Mouse (Mus musculus): ENCODE results near the gene Hsp90aa1. TPM values are rescaled to one million over a fixed set of nuclear protein-coding genes. Genes with fewer than 3 reads are reported as not detected.

Gene Hsp90aa1
- total RNA-seq, 2 experiments from 2014 or later, result 938 to 989 TPM

DNA sequence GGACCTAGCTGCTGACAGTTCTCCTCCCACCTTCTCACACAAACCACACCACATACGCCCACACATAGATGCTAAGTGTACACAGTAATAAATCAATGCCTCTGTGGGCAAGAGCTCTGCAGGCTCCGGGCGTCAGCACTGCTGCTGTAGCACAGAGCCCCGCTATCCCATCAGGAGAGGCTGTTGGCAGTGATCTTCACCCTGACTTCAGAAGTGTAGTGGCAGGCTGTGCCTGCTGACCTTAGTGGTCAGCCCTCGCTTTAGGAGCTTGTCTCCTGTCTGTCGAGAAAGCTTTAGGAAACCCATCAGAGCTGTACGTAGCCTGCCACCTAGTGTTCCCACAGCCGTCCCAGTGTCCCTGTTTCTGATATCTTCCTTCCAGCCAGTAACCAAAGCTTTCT, 52.3 kb downstream of the Hsp90aa1 start:
- DNase-seq (ENCODE audit: low spot score in 2 of 2), result no peak

Small RNAs within 50 kb of the gene (microRNA-seq; reads per million reads assigned to microRNA genes)
- 0 reads per million in 2 experiments for gene Gm27299

Other genes starting within 250 kb of the Hsp90aa1 start
- 100 to 1,000 TPM; 301 to 319 TPM for gene Dync1h1, start 101.3 kb downstream of the Hsp90aa1 start, total RNA-seq (2021)
- gene 1700001K19Rik, start 20.1 kb downstream of the Hsp90aa1 start, total RNA-seq (2021), result not detected
- 10 to 100 TPM; 36.9 to 42.8 TPM for gene Wdr20, start 35.2 kb upstream of the Hsp90aa1 start, total RNA-seq (2021)
- gene Mok, start 138.2 kb upstream of the Hsp90aa1 start, total RNA-seq (2021), result 1 to 10 TPM; 7.3 to 9.8 TPM
- 10 to 100 TPM in 1 of 2 experiments, 1 to 10 TPM in 1; 9.8 to 11.2 TPM for gene Zfp839, start 147.5 kb upstream of the Hsp90aa1 start, total RNA-seq (2021)
- gene Cinp, start 186.4 kb upstream of the Hsp90aa1 start, total RNA-seq (2021), result 10 to 100 TPM; 83.3 to 87.3 TPM
- gene Tecpr2, start 186.5 kb upstream of the Hsp90aa1 start, total RNA-seq (2021), result 10 to 100 TPM; 38.5 to 39.7 TPM

Data from layer of hippocampus, postnatal 14 days (tissue).